Mouse (Mus musculus): ENCODE measurements around the gene Rbbp5.

- TF ChIP-seq CTCF (IDR thresholded peaks at IDR 0.05; ENCODE audit: borderline replicate concordance, insufficient read depth, low read length): no peak
- no peak for TF ChIP-seq POLR2A (IDR thresholded peaks at IDR 0.05; ENCODE audit: low read depth, low read length)
Observed at GRCm38 (mm10) chr1:132543789-132544188, 66.6 kb downstream of the Rbbp5 start.
